Mouse (Mus musculus) spleen, postnatal 4 days (tissue): ENCODE results near the gene Zbtb20.

Experiments used
- DNase-seq, 2 experiments: peaks; one replicate each; pipeline ENCODE4 v3.0.0; 2022; ENCODE audit warnings: low spot score in 2 of 2

The Zbtb20 gene

DNA sequence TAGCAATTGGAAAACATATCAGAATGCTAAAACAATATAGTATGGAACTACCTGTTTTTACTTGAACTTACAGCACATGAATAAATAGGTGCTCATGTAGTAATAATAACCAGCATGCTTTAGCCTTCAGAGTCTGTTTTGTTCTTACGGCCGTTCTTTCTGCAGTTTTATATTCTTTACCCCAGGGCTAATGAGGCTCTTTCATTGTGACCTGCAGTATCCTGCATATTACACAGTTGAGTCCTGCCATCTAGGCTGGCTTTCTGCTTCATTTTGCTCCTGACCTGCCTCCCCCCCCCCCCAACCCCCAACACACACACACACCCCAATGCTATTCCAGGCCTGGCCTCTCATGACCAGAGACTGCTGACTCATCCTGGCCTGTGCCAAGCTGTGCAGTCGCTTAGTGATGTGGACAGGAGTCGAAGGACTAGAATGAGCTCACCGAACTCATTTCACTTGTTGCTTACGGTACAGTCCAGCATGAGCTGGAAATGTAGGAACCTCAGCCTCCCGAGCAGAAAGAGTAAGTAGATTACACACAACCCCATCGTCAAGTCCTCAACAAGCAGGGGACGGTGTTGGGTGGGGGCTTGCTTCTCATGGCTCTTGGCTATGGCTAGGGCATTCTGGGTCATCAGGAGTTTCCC, 487.1 kb downstream of the Zbtb20 start:
- peak in 1 of 2 experiments; percentile 13 for DNase-seq

DNA sequence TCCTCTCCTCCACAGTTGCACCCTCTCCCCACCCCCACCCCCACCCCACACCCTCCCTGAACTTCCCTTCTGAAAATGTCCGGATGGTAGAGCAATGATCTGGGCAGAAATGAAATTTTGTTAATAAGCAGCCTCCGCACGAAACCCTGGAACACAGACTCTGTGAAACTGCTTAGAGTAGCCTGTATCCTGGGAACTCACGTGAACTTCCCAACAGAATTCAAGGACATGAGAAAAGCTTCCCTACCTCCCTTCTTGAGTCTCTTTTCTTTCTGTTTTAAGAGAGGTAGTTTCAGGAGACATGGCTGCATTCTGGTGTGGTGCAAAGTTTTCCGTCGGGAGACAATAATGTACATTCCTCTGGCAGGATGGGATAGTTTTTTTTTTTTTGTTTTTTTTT, 487.6 kb downstream of the Zbtb20 start:
- DNase-seq = no peak

DNA sequence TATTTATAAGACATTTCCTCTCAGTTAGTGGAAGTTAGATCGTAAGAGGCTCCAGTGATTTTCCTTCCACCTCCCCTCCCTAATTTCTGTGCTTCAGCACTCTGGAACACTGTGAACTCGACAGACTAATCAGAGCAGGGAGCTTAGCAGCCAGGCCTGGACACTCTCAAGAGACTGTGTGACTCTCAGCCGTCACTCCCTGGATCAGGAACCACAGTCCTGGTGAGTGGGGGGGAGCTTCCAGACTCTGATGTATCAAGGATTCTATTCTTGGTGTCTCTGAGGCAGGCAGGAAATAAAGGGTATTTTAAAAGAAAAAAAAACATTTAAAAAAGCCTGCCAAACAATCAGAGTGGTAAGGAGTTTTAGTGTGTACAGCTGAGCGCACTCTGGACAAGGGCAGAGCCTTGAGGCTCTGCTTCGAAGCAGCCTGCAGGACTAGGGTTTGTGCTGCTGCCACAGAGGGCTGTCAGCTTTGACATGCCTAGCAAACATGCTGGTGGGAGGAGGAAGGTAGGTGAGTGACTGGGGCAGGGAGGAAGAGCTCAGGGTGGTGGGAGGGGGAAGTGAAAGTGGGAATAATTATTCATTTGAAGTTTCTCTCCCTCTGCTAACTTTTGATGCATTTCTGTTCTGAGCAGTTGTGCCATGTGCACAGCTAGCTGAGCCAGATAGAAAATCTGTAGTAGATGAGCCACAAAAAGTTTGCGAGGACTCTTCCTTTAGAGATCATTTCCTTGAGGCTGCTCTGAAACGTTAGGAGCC, 488.3 kb downstream of the Zbtb20 start:
- DNase-seq = peak in 1 of 2 experiments; percentile 20

DNA sequence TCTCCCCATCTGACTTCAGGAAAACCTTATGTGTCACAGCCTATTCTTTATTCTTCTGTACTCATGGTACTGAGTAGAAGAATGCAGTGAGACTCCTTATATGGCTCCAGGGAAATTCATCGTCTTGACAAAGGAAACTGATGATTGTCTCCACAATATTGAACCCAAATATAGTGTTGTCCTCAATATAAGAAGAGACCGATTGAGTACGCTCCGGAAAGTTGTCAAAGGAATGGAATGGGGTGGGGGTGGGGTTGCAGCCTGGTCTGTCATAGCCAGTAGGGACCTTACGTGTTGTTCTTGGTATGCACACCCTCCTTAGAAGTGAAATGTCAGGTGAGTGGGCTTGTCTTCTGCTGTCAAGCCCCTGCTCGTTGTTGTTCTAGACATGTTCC, 488.8 kb downstream of the Zbtb20 start:
- DNase-seq = no peak

DNA sequence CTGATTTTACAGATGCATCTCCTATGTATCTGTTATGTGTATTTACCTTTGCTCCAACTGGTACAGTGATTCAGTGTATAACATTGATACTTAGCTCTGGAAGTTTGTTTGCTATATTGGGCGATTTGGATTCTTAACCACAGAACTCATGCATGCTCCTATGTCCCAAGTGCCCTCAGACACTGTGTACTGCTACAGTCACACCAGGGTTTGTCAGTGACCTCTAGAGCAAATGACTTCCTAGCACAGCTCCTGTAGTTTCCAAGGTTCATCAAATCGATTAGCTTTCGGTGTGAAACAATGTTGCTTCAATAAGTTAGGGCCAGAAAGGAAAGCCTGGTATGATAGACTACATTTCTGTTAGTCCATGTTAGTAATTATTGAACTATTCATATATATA, 489.6 kb downstream of the Zbtb20 start:
- DNase-seq = no peak

DNA sequence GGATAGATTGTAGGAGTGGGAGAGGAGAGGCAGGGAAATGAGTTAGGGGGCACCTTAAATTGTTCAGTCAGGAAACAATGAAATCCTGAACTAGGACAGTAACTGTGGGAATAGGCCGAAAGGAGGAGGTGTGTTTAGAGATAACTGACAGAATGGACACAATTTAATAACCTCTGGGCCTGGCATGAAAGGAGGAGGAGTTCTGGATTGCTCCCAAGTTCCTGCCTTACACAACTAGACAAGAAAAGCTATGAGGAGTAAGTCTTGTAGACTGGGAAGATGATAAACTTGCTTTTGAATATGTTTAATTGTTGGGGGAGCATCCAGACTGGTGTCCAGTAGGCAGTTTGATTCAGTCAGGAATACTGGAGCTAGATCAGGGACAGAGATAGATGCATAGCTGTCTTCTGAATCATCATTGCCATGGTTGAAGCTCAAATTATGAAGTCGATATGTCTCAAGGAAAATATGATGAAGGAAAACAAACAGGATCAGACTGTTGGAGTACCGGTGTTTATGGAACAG, 494.9 kb downstream of the Zbtb20 start:
- no peak for DNase-seq

DNA sequence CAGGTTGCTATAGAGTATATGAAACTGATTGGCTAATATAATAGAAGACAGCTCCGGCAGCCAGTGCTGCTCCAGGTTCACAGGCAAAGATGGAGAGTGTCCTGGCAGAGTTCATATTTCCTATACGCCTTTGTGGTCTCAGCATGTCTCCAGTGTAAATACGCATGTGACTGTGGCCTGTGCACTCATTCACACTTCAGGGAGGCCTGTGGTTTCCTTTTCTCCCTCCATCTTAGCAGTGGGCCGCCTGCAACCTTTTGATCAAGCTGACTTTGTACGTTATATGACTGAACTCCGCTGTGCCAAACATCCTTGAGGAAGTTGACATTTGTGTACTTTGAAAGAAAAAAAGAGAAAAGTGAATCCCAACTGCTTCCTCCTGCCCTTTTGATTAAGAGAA, 501.1 kb downstream of the Zbtb20 start:
- no peak for DNase-seq

DNA sequence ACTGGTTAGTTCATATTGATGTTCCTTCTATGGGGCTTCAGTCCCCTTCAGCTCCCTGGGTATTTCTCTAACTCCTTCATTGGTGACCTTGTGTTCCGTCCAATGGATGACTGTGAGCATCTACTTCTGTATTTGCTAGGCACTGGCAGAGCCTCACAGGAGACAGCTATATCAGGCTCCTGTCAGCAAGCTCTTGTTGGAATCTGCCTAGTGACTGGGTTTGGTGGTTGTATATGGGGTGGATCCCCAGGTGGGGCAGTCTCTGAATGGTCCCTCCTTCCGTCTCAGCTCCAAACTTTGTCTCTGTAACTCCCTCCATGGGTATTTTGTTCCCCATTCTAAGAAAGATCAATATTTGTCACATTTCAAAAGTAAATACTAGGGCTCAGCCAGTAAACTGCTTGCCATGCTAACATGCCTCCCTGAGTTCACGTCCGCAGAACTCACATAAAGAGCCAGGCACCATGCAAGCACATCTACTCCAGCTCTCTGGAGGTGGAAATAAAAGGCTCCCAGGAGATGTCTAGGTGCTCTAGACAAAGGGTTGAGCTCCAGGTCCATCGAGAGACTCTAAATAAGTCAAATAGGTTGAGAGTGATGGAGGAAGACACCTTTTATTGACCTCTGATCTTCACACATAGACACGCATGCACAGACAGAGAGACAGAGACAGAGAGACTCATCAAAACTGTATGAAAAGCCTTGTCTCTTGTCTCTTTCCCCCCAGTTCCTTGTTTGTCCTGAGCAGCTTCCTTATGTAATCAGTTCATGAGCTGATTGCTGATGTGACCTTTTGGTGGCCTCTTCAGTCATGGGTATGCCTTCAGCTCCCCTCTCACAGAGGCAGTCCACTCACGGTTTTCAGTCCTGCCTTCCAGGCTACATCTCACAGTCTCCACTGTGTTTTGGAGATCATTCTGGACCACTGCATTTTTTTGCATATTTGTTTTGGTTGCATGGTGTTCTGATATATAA, 504.0 kb downstream of the Zbtb20 start:
- no peak for DNase-seq

DNA sequence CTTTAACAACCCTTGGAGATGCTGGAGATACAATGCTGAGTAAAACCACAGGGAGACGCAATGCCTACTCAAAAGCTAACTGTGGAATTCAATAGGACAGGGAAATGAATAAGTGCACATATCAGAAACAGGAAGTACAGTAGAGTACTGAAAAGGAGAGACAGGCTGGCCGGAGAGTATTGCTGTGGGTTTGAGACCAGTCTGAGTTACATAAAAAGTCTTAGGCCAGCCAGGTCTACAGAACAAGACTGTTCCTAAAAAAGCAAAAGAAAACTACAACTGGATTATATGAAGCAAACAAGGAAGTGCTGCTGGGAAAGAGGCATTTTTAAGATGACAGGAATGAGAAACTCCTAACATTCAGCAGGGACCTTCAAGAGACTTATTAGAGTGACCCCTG, 505.5 kb downstream of the Zbtb20 start:
- DNase-seq = no peak

DNA sequence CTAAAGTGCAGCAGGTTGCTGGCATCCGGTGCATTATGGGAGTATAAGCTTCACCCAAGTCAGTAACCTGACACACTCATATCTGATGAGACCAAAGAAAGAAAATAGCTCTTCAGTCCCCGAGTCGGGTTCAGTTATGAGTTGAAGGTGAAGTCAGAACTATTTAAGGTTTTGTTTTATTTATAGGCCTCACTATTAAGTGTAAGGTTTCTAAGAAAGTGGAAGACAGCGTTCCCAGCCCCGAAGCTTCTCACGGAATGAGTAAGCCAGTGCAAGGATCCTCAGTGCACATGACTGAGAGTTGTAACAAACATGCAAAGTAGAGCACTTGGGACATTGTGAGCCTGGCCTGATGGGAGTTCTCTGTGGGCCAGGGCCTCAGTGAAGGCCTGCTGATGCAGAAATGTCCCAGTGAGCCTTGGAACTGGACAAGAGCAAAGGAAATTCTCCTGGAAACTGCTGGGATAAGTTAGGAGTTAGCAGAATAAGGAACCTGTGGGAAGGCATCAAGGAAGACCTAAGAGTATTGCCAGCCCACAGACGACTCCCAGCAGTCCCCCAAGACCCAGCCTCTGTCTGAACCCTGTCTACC, 507.6 kb downstream of the Zbtb20 start:
- DNase-seq = no peak

DNA sequence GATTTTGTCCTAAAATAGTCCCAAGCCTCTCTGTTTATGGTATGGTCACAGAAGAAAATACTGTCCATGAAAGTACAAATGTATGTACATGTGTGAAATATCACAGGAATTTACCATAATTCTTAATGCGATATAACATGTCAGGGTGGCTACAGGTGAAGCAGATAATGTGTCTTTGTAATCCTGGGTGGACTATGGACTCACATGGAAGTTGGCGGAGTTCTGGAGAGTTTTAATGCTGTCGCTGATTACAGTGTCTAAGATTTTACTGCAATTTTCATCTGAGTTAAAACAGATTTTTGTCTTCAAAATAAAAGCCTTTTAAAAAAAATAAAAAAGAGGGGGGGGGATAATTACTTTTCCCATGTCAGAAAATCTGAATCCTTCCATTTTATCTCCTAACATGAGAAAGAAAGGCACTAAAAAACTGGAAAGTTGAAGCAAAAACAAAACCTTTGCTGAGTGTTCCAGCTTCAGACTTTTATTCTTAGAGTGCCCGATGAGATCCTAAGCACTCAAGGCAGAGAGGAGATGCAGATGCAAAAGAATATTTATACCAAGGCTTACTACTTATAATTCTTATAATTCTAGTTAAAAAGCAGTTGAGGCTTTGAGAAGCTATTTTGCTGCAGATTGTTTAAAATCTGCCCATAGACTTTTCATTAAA, 509.4 kb downstream of the Zbtb20 start:
- DNase-seq = no peak

DNA sequence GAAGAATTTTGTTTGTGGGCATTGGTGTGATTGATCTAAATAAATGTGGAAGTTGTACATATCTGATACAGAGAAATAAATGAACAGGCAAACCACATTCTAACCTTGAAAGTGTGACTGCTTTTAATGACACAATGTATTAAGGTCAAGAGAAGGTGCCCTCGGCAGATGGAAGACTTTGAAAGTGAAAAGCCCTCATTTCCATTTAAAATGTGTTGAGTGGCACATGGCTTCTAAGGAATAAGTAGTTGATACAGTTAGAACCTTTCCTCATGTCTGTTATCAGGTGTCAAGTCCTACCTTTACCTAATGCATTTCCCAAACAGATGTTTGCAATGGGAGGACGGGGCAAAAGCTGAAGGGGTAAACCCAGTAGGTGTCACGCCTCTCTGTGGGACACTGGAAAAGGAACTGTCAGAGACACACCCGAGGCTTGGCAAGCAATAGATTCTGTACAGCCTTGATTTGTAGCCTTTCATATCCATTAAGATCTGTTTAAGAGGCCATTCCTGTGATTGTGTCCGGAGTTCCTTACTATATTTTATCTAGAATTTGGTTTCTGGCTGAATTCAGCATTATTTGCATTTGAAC, 510.0 kb downstream of the Zbtb20 start:
- no peak for DNase-seq

DNA sequence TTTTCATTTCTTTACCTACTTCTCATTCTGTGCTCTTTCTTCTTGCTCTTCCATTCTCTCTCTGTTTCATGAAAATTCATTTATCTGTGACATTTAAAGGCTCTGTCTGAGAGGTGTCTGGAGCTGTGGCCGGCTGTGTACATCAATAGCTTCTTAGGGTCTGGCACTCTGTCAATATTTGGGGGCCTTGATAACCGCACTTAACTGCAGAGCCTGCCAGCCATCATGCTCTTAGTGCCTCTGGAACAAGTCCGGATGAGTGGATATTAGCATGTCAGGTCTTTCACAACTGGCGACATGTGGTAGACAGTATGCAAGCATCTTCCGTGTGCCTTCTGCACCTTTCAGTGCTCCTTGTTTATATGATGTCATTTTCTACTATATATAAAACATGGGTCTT, 510.7 kb downstream of the Zbtb20 start:
- DNase-seq = no peak

DNA sequence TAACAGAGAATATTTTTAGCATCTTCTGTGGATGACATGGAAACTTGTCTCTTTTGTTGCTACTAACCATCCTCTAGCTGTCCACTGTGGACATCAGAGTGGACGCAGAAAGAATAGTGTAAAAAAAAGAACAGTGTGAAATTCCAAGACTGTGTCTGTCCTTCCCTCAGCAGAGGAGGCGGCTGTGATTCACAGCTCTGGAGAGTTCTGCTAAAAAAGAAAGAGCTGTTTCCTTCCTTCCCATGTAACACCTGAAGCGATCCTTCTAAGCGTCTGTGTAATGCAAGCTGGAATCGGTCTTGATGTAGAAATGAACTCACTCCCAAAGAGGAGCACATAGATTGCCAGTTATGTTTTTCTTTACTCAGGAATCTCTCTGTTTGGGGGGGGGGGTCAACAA, 512.7 kb downstream of the Zbtb20 start:
- no peak for DNase-seq

DNA sequence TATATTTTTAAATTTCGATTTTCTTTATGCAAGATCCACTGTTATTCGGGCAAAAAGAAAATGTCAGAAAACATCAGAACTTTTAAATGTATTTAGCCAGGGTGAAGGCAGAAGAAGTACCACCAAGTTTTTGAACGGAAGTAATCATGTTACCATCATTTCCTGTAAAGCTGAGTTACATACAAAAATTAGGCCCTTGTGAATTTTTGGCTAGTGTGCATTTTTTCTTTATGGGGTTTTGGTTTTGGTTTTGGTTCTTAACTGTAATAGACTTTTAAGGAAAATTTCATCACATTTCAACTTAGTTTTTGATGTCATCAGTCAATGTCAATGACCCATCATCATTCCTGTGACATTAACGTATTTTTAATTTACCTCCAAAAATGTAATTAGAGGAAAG, 514.7 kb downstream of the Zbtb20 start:
- DNase-seq = no peak

DNA sequence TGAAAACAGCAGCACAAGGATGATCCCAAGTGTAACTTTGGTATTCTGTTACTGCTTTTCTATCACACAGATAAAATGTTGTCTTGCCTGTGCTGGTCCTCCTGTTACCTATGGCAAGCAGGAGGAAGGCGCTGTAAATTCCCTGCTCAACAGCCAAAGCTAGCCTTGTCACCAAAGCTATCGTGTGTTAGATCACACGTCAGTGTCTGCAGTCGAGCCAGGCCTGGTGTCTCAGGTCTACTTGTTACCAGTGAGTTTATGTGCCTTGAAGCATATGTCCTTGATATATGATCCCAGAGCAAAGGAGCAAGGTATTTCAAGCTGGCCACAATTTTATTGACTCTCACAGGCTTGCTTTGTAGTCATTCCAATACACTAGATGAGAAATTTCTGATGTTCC, 517.7 kb downstream of the Zbtb20 start:
- no peak for DNase-seq

DNA sequence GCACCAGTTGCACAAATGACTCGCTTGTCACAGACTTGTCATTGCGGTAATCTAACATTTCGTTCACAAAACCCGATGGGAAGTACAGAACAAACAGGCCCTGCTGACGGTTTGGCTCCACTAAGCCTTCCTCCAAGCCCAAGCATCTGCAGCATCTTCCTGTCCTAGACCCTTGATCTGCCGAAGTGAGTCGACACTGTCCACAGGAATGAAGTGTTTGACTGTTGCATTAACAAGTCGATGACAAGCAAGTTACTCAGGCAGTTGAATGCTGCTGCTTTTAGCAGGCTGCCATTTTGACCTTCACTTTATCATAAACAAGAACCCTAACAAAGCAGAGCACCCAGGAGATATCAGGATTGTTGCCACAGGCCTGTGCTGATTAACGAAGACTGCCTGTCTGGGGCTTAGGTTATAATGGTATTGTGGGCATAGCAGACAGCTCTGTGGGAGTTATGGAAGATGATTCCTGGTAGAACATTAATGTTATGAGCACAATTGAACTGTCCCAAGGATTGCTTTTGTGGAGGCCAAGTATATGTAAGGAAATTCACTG, 518.4 kb downstream of the Zbtb20 start:
- no peak for DNase-seq

DNA sequence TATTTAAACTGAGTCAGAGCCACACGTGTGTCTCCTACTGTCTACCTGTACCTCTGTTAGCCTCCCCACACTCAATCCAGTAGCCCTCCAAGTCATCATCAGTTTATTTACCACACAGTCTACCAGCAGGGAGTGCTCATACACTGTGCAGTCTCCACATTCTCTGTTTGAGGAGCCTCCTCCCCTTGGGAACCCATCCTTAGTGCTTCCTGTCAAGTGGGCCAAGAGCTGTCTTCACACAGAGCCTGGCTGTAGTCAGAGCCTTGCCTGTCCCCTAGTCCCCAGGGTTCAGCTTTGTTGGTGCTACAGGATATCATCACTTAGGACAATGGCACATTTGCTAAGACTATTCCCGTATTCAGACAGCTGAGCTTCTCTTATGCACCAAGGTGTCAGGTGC, 519.1 kb downstream of the Zbtb20 start:
- no peak for DNase-seq

DNA sequence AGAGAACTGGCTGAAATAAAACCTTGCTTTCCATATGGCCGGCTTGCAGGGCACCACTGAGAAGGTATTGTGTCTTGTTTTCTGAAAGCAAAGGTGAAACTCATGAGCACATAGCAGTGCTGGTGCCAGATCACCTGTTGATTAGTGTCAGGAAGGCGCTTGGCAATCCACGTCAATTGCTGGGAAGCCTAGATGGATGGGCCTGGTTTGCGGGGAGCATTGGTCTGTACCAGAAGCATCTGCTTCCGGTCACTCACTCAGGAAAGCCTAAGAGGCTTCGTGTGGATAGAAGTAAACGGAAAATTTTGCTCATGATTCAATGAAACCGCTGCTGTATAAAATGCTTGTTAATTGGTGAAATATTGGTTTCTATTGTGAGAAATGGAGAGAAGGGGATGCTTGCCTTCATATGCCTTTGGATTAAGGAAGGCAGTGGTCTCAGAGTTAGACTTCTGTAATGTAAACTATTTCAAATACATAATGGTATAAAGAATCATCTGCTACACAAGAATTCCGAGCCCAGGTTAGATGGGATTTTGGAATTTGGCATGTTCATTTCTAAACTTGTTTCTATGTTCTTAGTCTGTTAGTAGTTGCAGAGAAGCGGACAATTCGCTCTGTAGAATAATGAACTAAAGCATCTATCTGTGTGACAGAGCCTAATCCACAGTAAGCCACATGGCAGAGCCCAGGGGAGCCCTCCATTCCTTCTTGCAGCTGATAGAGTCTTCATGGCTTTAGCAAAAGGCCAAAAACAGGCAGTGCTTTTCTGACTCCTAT, 521.4 kb downstream of the Zbtb20 start:
- no peak for DNase-seq
